Mouse (Mus musculus) regulatory T cell (primary cell): ENCODE data around the gene Gm20388.
"Not testable (repeated sequence)": the region's sequence is repeated elsewhere in the genome, so short reads cannot be mapped to it uniquely, and the experiment has no call there.

Experiments
- in situ Hi-C: fragments of 300-600 bp; cut with MboI, MseI; formaldehyde crosslinking; loops from one replicate; pipeline ENCODE4 v1.15.1; 2025; ENCODE audit warnings: high pct_unique_total_duplicates

Gm20388 gene

GRCm38 (mm10) chr8:120364093-120364725 is 453.6 kb downstream of the Gm20388 start:
- in situ Hi-C loops = no loop called here

- in situ Hi-C loops = no loop called here
Observed at GRCm38 (mm10) chr8:120366840-120367239, 456.2 kb downstream of the Gm20388 start.

- in situ Hi-C loops = not testable (repeated sequence)
Observed at GRCm38 (mm10) chr8:120368191-120368590, 457.6 kb downstream of the Gm20388 start.

DNA sequence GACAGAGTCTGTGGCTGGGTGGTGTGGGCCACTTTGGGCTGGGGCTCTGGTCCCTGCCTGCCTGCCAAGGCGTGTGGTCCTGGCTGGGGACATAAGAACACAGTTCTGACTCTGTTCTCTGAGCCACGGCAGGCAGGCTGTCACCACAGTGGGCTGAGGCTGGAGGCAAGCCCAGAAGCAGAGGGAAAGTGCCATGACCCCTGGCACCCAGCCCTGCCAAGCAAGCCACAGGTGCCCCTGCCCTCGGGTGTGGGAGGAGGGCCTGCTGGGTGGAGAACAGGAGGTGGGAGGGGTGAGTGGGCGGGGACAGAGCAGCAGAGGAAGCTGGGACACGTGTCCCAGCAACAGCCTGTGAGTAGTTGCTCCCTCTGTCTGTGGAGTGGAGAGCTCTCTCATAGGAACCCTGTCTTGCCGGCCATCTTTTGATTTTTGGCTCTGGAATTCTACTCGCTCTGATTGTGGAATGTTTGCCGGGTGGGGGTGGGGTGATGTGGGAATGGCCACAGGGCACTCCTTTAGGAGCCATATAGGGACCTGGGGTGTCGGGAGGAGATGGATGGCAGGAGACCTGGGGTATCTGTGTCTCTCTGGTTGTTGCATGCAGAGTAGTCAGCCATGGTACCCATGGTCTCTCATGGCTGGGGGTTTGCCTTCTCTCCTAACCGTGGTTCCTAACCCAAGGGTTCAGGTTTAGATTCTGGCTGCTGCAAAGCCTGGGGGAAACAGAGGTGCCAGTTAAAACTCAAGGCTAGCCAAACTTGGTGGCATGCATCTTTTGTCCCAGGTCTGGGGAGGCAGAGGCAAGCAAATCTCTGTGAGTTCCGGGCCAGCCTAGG is 458.4 kb downstream of the Gm20388 start:
- in situ Hi-C loops = no loop called here

DNA sequence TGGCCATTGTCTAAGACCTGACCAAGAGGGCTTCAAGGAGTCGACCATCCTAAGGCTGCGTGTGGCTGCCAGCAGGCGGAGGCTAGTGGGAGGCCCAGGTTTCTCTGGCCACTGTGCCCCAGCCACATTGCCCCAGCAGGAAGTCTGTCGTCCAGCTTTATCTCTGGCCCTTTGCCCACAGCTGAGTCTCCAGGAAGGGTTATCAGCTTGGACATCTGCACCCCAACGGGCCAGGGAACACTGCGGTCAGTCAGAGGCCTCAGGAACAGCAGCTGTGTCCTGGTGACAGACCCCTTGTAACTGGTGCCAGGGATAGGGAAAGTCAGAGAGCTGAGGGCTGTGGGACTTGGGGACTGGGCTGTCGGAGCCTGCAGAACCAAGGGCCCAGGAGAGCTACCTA is 459.3 kb downstream of the Gm20388 start:
- in situ Hi-C loops = no loop called here

DNA sequence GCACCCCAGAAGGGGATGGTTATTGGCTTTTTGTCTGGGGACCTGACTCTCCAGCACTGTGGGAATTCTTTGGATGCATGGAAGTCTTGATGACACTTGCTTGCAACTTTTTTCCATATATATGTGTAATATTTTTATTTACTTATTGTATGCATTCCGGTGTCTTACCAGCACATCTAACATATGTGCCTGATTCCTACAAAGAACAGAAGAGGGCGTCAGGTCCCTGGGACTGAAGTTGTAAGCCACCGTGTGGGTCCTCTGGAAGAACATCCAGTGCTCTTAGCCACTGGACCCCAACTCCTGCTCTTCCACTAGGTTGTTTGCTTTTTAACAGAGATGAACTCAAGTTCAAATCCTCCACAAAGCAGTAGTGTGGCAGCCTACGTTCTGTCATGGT is 459.8 kb downstream of the Gm20388 start:
- in situ Hi-C loops = no loop called here

DNA sequence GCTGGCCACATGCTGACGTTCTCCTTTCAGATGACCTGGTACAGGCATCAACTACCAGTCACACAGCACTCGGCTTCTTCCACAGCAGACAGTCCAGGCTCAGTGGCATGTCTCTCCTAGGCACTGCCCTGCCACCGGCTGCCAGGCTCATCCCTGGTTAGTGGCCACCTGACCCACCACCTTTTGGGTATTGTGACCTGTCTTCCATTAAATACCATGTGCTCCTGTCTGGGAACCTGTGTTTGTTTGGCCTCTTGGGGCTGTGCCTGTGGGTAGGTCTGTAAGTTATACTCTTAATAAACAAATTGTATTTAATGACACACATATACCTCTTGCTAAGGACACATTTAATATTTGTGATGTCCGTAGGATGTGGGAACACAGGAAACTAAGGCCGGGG is 460.5 kb downstream of the Gm20388 start:
- in situ Hi-C loops = no loop called here

GRCm38 (mm10) chr8:120371725-120372457 is 461.2 kb downstream of the Gm20388 start:
- in situ Hi-C loops = no loop called here

DNA sequence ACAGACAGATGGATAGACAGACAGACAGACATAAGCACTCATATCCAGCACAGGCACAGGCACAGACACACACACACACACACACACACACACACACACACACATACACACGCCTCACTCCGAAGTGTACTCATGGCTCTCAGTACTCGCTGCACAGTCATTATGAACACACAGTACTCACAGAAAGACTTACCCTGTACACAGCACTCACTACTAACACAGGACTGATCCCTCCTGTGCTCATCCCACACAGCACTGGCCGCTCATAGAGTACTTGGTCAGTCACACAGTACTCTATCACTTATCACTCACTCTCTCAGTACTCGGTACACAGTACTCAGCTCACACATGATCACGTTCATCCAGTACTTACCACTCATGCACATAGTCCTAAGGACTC is 462.0 kb downstream of the Gm20388 start:
- in situ Hi-C loops = no loop called here

GRCm38 (mm10) chr8:120373621-120374020 is 463.0 kb downstream of the Gm20388 start:
- in situ Hi-C loops = no loop called here

DNA sequence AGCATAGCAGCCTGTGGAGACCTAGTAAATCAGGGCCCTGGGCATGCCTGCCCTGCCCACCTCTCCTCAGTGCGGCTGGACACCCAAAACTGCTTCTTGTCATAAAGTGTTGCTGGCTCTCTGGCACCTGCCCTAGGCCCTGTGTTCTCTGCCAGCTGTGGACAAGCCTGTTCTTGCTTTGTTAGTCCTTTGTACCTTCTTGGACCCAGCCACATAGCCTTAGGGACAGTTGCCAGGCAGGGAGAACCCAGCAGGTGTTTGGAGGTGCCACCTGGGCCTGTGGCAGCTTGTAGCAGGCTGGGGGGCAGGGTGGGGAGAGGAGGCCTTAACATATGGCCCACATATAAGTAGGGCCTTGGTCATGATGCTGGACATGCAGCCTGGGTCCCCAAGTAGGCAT is 463.4 kb downstream of the Gm20388 start:
- in situ Hi-C loops = no loop called here

DNA sequence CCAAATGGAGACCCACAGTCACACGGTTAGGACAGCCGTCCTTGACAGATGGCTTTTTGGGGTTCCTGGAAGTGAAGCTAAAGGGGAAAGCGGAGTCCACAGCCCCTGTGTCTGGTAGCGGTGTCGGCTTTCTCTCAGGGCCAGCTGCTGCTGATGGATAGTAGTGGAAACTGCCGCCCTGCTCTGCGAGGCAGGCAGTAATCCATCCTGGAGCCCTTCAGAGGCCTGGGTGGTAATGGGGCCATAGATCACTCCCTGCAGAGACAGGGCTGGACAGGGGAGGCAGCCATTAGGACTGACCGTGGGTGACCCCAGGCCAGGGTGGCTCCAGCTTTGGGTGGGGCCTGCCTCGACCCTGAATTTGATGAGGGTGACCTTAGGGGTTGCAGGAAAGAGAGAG is 463.9 kb downstream of the Gm20388 start:
- in situ Hi-C loops = no loop called here

GRCm38 (mm10) chr8:120375170-120375569 is 464.5 kb downstream of the Gm20388 start:
- in situ Hi-C loops = no loop called here

DNA sequence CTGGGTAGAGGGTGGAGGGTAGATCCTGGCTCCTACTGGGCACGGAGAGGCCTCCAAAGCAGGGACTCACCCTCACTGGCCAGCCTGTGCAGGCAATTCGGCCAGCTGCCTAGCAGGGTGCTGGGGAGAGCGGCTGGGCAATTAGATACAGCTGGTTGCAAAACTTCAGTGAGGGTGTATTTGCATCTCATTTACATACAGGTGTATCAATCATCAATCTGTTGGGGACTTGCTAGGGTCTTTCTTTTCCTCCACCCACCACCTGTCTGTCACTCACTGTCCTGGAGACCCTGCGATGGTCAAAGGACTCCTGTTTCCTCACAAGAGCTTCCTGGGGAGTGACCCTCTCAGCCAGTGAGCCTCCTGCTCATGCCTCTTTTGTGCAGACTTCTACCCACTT is 465.6 kb downstream of the Gm20388 start:
- in situ Hi-C loops = no loop called here

DNA sequence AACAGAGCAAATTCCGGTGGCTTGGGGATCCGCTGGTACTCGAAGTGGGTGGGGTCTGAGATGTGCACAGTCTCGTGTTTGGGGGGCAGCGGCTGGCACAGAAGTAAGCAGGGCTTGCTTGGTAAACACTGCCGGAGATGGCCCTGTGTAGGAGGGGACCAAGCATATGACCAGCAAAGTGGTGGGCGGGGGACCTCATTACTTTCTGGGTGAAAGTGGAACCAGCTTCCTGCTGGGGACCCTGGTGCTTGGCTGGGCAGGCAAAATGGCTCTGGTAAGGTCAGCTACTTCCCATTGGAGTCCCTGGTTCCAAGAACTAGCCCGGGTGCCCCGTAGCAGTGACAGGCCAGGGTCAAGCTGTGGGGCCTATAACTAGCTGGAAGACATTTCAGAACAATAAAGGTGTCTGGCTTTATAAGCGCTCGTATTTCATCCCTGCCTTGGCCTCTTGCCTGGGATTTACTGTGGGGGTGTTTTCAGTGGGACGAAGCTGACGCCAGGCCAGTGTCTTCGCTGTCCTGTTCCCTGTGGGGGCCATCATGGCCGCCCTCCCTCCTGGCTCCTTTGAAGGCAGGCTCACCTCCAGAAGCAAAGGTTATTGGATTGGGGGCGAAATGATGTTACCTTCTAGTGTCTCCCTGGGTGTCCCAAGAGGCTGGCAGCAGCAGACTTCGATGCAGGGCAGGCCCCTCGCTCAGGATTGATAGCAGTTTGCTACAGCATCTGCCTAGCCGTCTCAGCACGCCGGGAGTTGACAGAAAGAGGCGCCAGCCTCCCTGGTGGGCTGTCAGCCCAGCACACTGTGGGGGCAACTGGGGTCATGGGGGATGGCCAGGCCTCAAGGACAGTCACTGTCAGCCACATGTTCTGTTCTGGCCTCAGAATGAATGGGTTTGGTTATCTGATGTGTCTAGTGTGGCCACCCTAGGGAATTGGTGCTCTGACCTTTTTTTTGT is 466.5 kb downstream of the Gm20388 start:
- in situ Hi-C loops = no loop called here

DNA sequence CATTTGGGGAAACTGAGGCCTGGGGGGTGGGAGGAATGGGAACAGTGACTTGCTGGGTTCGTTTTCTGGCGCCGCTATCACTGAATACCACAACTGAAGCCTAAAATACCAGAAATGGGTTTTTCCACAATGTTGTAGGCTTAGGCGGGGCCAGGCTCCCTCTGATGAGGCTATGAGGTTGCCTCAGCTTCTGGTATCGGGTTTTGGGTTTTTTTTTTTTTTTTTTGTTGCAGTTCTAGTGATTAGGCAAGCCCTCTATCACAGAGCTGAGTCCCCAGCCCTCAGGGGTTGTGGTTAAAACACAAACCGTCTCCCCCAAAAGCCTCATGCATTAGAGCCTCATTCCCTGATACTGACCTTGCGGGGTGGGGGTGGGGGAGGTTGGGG is 467.2 kb downstream of the Gm20388 start:
- in situ Hi-C loops = no loop called here

DNA sequence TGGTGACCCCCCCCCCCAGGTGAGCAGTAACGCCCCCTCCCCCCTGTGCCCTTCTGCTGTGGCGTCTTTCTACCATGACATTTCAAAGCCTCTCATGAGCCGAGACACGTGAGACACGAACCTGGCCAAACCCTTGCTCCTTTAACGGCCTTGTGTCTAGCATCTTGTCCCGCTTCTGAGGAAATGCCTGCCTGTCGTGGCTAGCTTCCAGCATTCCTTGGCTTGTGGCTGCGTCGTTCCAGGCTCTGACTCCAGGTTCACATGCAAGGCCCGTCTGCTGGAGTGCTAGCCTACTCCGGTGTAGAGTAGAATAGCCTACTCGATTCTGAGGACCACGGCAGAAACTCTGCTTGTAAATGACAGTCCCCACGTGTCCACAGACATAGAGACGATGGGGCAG is 467.7 kb downstream of the Gm20388 start:
- in situ Hi-C loops = no loop called here

DNA sequence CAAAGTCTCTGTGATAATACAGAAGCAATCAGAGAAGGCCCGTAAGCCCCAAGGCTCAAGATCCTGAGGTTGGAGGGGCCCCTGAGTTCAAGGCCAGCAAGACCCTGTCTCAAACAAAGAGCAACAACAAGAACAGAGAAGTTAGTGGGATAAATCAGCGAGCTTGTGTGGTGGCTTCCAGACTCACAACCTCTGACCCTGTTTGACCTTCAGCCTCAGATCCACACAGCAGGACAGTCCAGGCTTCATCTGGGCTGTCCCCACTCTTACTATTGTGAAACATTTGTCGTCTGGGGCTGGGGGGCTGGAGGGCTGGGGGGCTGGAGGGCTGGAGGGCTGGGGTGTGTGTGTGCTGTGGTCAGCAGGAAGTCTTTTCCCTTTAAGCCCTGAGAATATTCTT is 468.4 kb downstream of the Gm20388 start:
- in situ Hi-C loops = no loop called here

DNA sequence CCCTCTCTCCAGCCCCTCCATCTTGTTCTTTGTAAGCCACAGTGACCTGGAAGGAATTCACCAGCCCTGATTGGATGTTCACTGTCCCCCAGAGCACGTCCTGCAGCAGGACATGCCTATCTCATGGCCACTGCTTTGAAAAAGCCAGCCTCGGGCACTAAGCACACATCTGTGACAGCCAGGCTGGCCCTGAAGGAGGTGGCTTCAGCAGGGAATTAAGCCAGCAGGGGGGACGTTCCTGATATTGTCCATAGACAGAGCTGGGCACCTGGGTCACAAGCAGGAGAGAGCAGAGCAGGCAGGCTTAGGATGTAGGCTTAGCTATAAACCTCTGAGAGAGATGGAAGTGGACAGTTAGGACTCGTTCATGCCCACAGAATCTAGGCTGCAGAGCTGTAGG is 471.2 kb downstream of the Gm20388 start:
- in situ Hi-C loops = no loop called here

- in situ Hi-C loops = no loop called here
Observed at GRCm38 (mm10) chr8:120382436-120383203, 472.0 kb downstream of the Gm20388 start.

- in situ Hi-C loops = no loop called here
Observed at GRCm38 (mm10) chr8:120383204-120383560, 472.5 kb downstream of the Gm20388 start.
